Mouse (Mus musculus) adrenal gland, postnatal 14 days (tissue): ENCODE measurements around the gene Slc29a1. TPM values are rescaled to one million over a fixed set of nuclear protein-coding genes. Genes with fewer than 3 reads are reported as not detected.

Source experiments
- DNase-seq: peaks from one replicate; pipeline ENCODE4 v3.0.0; 2021; ENCODE audit warnings: mixed read lengths
- total RNA-seq: library from RNA; stranded (reverse); gene quantifications from 2 replicates; pipeline ENCODE4 v1.2.3, GENCODE M21; 2021

The Slc29a1 gene
- total RNA-seq, 1 experiment from 2014 or later = 140 TPM

- peak; percentile 90 for DNase-seq
Measured at GRCm38 (mm10) chr17:45589844-45590243, 9.6 kb downstream of the Slc29a1 start.

GRCm38 (mm10) chr17:45589236-45589635 lies 10.2 kb downstream of the Slc29a1 start:
- DNase-seq = peak; percentile 71

GRCm38 (mm10) chr17:45588370-45588769 lies 11.0 kb downstream of the Slc29a1 start:
- no peak for DNase-seq

- peak; percentile 60 for DNase-seq
Measured at GRCm38 (mm10) chr17:45586449-45586837, 13.0 kb downstream of the Slc29a1 start.

GRCm38 (mm10) chr17:45585725-45586448 lies 13.5 kb downstream of the Slc29a1 start:
- DNase-seq = peak; percentile 26

- peak; percentile 92 for DNase-seq
Measured at GRCm38 (mm10) chr17:45584939-45585678, 14.3 kb downstream of the Slc29a1 start.

GRCm38 (mm10) chr17:45584096-45584896 lies 15.1 kb downstream of the Slc29a1 start:
- peak; percentile 92 for DNase-seq

GRCm38 (mm10) chr17:45582715-45583355 lies 16.6 kb downstream of the Slc29a1 start:
- no peak for DNase-seq

- DNase-seq = no peak
Measured at GRCm38 (mm10) chr17:45582188-45582587, 17.2 kb downstream of the Slc29a1 start.

- DNase-seq = peak; percentile 84
Measured at GRCm38 (mm10) chr17:45581567-45581983, 17.8 kb downstream of the Slc29a1 start.

- DNase-seq = peak; percentile 60
Measured at GRCm38 (mm10) chr17:45580958-45581477, 18.4 kb downstream of the Slc29a1 start.

GRCm38 (mm10) chr17:45579554-45579953 lies 19.9 kb downstream of the Slc29a1 start:
- DNase-seq = no peak

- DNase-seq = peak; percentile 49
Measured at GRCm38 (mm10) chr17:45578843-45579242, 20.6 kb downstream of the Slc29a1 start.

- DNase-seq = peak; percentile 9
Measured at GRCm38 (mm10) chr17:45578242-45578641, 21.2 kb downstream of the Slc29a1 start.

GRCm38 (mm10) chr17:45575123-45575897 lies 24.1 kb downstream of the Slc29a1 start:
- peak; percentile 4 for DNase-seq

GRCm38 (mm10) chr17:45574129-45574761 lies 25.2 kb downstream of the Slc29a1 start:
- DNase-seq = peak; percentile 88

- peak; percentile 98 for DNase-seq
Measured at GRCm38 (mm10) chr17:45573780-45574123, 25.7 kb downstream of the Slc29a1 start.

- peak; percentile 99 for DNase-seq
Measured at GRCm38 (mm10) chr17:45573087-45573779, 26.2 kb downstream of the Slc29a1 start, which contains the start of gene Hsp90ab1. Gene Hsp90ab1 (minus strand): TSS chr17:45573271.

GRCm38 (mm10) chr17:45572103-45573086 lies 27.0 kb downstream of the Slc29a1 start:
- DNase-seq = peak; percentile 89
